Mouse (Mus musculus) B cell, adult 62 days (primary cell): ENCODE data around the gene Hps6. TPM values are rescaled to one million over a fixed set of nuclear protein-coding genes. Genes with fewer than 3 reads are reported as not detected.

Experiments
- total RNA-seq: library from RNA; stranded (reverse); gene quantifications from 4 replicates; pipeline ENCODE4 v1.2.4, GENCODE M21; 2023

The Hps6 gene
- total RNA-seq, result 5.9 to 8.8 TPM (median 6.8 TPM) in 4 replicates

GRCm38 (mm10) chr19:46003371-46004226, at the start of gene Hps6:
Gene Hps6 (plus strand): TSS chr19:46003508.

GRCm38 (mm10) chr19:45997785-45998693, 5.3 kb upstream of the Hps6 start, which contains the start of gene Armh3:
Gene Armh3 (minus strand): TSS chr19:45998488.

GRCm38 (mm10) chr19:46044271-46044992, 41.1 kb downstream of the Hps6 start, which contains the start of gene Pprc1:
Gene Pprc1 (plus strand): TSS chr19:46044886.

GRCm38 (mm10) chr19:46044993-46045695, 41.8 kb downstream of the Hps6 start, which contains the start of gene Ldb1:
Gene Ldb1 (minus strand): TSS chr19:46045214.

Other genes starting within 250 kb of the Hps6 start
- gene Mgea5, start 219.7 kb upstream of the Hps6 start, total RNA-seq, result 210 to 226 TPM (median 215 TPM) in 4 replicates
- 0.89 to 2.4 TPM (median 1.5 TPM) in 4 replicates for gene Kcnip2, start 187.4 kb upstream of the Hps6 start, total RNA-seq
- 27.1 to 31.1 TPM (median 29.8 TPM) in 4 replicates for gene Armh3, start 5.0 kb upstream of the Hps6 start, total RNA-seq
- gene Pprc1, start 41.4 kb downstream of the Hps6 start, total RNA-seq, result 73.8 to 83.0 TPM (median 79.6 TPM) in 4 replicates
- 226 to 244 TPM (median 231 TPM) in 4 replicates for gene Ldb1, start 41.7 kb downstream of the Hps6 start, total RNA-seq
- gene Nolc1, start 72.4 kb downstream of the Hps6 start, total RNA-seq, result 84.7 to 96.1 TPM (median 89.8 TPM) in 4 replicates
- gene Elovl3, start 128.4 kb downstream of the Hps6 start, total RNA-seq, result not detected in 4 replicates
- not detected in 4 replicates for gene Pitx3, start 144.8 kb downstream of the Hps6 start, total RNA-seq
- gene Gbf1, start 149.0 kb downstream of the Hps6 start, total RNA-seq, result 121 to 133 TPM (median 123 TPM) in 4 replicates